Mouse (Mus musculus) lung, postnatal 25 days (tissue): Measurements from ENCODE around the gene Arid5b.

Experiments
- DNase-seq: peaks from one replicate; pipeline ENCODE4 v3.0.0; 2022; ENCODE audit warnings: low spot score

Gene Arid5b

DNA sequence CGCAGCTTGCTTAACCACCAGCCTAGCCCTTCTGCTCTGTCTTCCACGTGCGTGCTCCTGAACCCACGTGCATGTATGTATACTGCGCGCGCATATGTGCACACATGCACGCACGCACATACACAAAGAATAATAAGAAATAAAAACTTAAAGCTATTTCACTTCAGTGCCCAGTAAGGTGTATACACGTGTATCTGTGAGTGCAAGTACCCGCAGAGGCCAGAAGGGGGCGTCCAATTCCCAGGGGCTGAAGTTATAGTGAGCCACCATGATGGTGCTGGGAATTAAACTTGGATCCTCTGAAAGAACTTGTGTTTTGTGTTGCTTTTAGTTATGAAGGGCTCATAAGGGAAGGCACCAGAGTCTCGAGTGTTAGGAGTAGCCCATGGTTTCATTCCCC is 227.7 kb downstream of the Arid5b start:
- DNase-seq: no peak

DNA sequence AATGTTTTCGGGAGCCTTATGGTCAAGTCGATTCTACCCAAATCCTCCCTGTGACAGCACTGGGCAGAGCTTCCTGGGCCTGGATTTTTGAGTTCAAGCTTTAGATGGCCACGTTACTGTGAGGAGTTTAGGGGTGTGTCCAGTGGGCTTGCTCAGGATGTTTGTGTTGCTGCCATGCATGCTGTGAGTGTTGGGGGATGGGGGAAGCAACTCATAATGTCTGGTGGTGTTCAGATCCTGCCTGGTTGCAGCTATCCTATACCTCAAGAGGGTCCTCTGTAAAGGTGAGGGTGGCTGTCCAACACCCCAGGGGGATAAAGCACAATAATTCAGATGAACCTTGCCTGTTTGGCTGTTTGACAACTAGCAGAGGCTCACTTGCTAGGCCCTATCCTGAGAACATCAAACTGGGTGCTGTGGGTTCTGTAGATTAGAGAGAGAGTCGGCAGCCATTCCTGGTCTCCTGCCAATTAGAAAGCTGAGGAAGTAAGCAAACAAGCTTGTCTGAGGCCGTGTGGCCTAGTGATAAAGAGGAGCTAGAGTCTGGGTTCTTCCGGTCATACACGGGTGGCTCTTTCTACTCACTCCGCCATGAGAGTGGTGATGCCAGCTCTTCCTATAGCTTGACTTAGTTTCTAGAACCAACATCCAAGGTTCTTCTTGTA is 229.8 kb downstream of the Arid5b start:
- DNase-seq: no peak

- no peak for DNase-seq
Observed at GRCm38 (mm10) chr10:68044864-68045263, 233.7 kb downstream of the Arid5b start.

- DNase-seq: no peak
Observed at GRCm38 (mm10) chr10:68043973-68044372, 234.6 kb downstream of the Arid5b start.
